Mouse (Mus musculus) kidney, adult 2 months (tissue): ENCODE results near the gene Tcn2.
A peak's percentile ranks its signal among the peaks of the same experiment; 100 is the strongest.

Experiments used
- CTCF ChIP-seq: fragments of 200-500 bp; conservative IDR thresholded peaks from 2 replicates; pipeline ENCODE4 v1.5.1; 2011; ENCODE audit warnings: low read depth, mild to moderate bottlenecking, control low read depth, low read length, moderate library complexity, mixed read lengths; ENCODE audit not compliant: insufficient read depth, insufficient read length
- POLR2A ChIP-seq: fragments of 200-500 bp; IDR thresholded peaks from one replicate; pipeline ENCODE4 v1.6.1; 2011; ENCODE audit warnings: low read depth, low read length, control low read depth

- TF ChIP-seq POLR2A (no peak), CTCF (peak; percentile 58)
Observed at GRCm38 (mm10) chr11:3918738-3919137, 13.2 kb downstream of the Tcn2 start.
